Mouse (Mus musculus): Measurements from ENCODE around the gene Rbm3. TPM values are rescaled to one million over a fixed set of nuclear protein-coding genes. Genes with fewer than 3 reads are reported as not detected.

Rbm3 gene
- polyA plus RNA-seq (2017; shearing (Covaris generic)), result 775 TPM

GRCm38 (mm10) chrX:8145153-8145991 lies at the start of gene Rbm3:
Gene Rbm3 (minus strand): TSS chrX:8145880.

GRCm38 (mm10) chrX:8193419-8193723 lies 47.7 kb upstream of the Rbm3 start, which contains the start of gene Ebp:
Gene Ebp (minus strand): TSS chrX:8193512.

GRCm38 (mm10) chrX:8175504-8176385 lies 30.1 kb upstream of the Rbm3 start, which contains the start of gene Tbc1d25:
Gene Tbc1d25 (minus strand): TSS chrX:8176181.

GRCm38 (mm10) chrX:8132017-8132976 lies 13.4 kb downstream of the Rbm3 start, which contains the start of gene Wdr13:
Gene Wdr13 (minus strand): TSS chrX:8132892.

GRCm38 (mm10) chrX:8090346-8090953 lies 55.2 kb downstream of the Rbm3 start, which contains the start of gene Was:
Gene Was (minus strand): TSS chrX:8090498.

Other genes starting within 250 kb of the Rbm3 start
- gene Pqbp1, start 246.6 kb downstream of the Rbm3 start, polyA plus RNA-seq (2017; shearing (Covaris generic)), result 174 TPM
- 174 TPM for gene Timm17b, start 246.5 kb downstream of the Rbm3 start, polyA plus RNA-seq (2017; shearing (Covaris generic))
- not detected for gene Gm10491, start 238.0 kb downstream of the Rbm3 start, polyA plus RNA-seq (2017; shearing (Covaris generic))
- gene Gm10490, start 236.3 kb downstream of the Rbm3 start, polyA plus RNA-seq (2017; shearing (Covaris generic)), result not detected
- gene Pcsk1n, start 226.1 kb downstream of the Rbm3 start, polyA plus RNA-seq (2017; shearing (Covaris generic)), result not detected
- not detected for gene Eras, start 217.3 kb downstream of the Rbm3 start, polyA plus RNA-seq (2017; shearing (Covaris generic))
- gene Hdac6, start 198.0 kb downstream of the Rbm3 start, polyA plus RNA-seq (2017; shearing (Covaris generic)), result 21.7 TPM
- gene Gata1, start 167.8 kb downstream of the Rbm3 start, polyA plus RNA-seq (2017; shearing (Covaris generic)), result 49.0 TPM
- gene Glod5, start 127.4 kb downstream of the Rbm3 start, polyA plus RNA-seq (2017; shearing (Covaris generic)), result not detected
- 27.3 TPM for gene Suv39h1, start 71.1 kb downstream of the Rbm3 start, polyA plus RNA-seq (2017; shearing (Covaris generic))
- gene Was, start 55.4 kb downstream of the Rbm3 start, polyA plus RNA-seq (2017; shearing (Covaris generic)), result 106 TPM
- gene Wdr13, start 13.0 kb downstream of the Rbm3 start, polyA plus RNA-seq (2017; shearing (Covaris generic)), result 29.1 TPM
- 11.9 TPM for gene Tbc1d25, start 30.3 kb upstream of the Rbm3 start, polyA plus RNA-seq (2017; shearing (Covaris generic))
- gene Ebp, start 47.6 kb upstream of the Rbm3 start, polyA plus RNA-seq (2017; shearing (Covaris generic)), result 166 TPM
- not detected for gene Porcn, start 60.6 kb upstream of the Rbm3 start, polyA plus RNA-seq (2017; shearing (Covaris generic))
- 24.4 TPM for gene Ftsj1, start 106.5 kb upstream of the Rbm3 start, polyA plus RNA-seq (2017; shearing (Covaris generic))
- not detected for gene Slc38a5, start 125.3 kb upstream of the Rbm3 start, polyA plus RNA-seq (2017; shearing (Covaris generic))
- not detected for gene Ssxb10, start 181.5 kb upstream of the Rbm3 start, polyA plus RNA-seq (2017; shearing (Covaris generic))
- gene Ssxb9, start 221.1 kb upstream of the Rbm3 start, polyA plus RNA-seq (2017; shearing (Covaris generic)), result not detected

Data from CD4-positive, CD25-positive, alpha-beta regulatory T cell, adult 9 weeks (primary cell).